Mouse (Mus musculus) cerebellum, adult 11 months (tissue): ENCODE data around the gene Zic1.

Experiments
- DNase-seq: peaks from one replicate; pipeline ENCODE4 v3.0.0; 2022

Zic1 gene

DNA sequence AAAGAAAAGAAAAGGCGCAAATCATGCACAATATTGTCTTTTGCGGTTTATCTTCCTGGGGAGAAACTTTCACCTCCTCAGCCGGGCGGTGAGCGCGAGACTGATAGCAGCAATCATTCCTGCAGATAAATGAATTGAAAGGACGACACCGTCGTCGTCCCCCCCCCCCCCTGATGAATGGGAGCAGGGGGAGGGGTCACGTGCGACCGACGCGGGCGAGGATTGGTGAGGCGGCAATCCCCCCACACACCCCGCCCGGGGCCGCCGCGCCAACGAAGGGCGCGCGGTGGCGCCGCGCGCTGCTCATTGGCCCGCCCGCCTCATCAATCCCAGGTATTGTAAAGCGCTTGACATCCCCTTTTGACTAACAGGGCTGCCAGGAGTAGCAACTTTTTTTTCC is at the start of gene Zic1:
Gene Zic1, minus strand, starts transcription at position 147 of the 400 bp plus-strand sequence.
- DNase-seq: peak; percentile 96

DNA sequence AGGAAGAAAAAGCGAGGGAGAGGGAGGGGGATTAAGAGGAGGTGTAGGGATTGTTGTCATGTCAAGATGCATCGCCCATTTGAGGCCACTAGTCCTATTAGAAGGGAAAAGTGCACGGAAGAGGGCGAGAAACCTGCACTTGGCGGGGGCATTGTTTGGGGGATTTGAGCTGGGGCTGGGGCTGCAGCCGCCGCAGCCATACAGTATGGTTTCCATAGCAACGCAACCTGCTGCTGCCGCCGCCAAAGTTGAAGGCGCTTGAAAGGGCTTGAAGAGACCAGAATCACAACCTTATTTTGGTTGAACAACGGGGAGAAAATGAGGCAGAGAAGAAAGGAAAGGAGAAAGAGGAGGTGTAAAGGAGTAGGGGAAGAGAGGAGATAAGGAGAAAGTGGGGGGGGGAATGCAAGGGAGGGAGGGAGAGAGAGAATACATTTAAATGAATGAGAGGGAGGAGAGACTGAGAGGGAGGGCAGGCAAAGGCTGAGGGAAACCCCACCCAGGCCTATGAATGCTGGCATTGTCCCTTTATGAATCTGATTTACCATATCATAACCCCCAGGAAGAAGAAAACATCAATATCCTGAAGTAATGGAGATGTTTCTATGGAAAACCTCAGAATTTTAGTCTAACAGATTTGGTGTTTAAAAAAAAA is 48.5 kb upstream of the Zic1 start:
- no peak for DNase-seq

DNA sequence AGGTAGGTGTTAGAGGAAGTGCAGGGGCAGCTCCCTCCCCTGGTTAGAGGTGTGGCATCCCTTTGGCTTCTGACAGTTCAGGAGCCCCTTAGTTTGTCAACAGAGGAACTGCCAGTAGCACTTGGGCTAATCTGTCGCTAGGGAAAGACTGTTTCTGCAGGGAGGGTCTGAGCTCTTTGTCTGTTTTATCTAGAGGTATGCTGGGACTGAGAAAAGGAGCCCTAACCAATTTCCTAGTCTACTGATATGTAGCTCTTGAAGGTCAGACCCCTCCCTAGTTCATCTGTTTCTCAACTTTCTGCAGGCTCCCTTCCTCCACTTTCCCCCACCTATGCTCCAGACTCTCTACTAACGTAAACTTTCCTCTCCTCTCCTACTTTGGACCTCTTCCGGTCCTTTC is 44.2 kb upstream of the Zic1 start:
- DNase-seq: no peak

DNA sequence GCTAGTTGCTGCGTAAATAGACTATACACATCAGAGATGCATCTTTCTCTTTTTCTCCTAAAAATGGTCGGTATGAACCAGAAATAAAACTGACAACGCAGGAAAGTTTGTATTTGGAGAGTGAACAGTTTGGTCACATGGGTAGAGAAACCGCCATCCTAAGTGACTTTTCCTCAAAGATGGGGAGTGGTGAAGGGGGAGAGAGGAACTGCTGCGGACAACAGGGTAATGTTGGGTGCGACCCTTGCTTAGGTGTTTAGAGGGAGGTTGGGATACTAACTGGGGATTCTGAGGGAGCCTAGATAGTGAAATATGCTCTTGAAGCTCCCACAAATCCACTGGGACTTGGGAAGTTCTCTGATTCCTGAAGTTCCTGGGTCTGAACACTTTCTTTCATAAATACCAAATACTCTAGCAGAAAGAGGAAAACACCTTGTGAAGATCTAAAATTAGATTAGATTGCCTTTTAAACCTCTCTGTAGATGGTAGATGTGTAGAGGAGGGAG is 40.7 kb upstream of the Zic1 start:
- DNase-seq: no peak

DNA sequence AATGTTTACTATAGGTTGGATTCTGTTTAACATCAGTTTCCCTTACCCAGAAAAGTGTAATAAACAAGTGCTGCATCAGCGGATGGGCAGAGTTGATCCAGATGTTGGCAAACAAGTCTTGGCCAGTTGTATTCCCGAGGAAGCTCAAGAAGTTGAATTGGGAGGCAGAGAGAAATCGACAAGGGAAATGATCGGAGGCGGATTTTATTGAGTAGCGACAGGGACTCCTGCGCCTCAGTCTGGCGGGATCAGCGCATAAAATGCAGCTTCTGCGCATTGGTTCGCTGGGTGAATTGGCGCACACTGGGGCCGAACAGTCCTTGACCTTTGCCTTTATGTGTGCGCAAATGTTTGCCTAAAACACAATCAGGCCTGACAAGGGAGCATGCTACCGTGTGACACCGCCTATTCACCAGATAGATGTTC is 40.2 kb upstream of the Zic1 start:
- peak; percentile 51 for DNase-seq

DNA sequence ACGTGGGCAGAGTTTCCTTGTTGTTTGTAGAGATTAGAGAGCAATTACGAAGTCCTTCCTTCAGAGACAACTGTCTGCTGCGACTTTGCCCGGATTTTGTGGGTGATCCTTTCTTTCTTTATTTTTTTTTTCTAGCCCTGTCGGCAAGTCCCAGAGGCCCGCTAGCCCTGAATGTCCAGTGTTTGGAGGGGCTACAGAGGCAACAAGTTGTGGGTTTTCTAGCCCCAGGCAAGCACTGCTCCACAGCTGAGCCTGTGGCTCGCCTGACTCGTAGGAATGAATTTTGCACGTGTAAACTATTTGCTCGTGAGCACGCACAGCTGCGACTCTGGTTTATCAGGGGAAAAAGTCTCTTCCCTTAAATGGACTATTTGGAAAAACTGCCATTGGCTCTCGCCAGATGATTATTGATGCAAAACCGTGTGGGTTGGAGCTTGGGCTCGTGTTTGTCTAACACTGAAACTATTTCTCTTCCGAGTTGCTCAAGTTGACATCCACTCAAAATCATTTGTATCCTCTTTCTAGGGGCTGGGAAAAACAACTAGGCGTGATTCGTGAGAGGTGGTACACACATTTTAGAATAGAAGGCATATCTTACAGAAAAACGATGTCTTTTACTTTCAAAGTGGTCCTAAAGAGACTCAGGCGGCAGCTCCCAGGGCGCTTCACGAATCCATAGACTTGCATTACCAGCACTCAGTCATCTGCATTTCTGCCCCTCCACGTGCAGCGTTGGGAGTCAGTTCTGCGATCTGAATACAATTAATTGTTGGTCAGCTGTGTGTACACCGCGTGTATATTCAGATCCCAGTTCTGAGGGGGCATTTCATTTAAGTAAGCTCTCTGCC is 39.5 kb upstream of the Zic1 start:
- no peak for DNase-seq

DNA sequence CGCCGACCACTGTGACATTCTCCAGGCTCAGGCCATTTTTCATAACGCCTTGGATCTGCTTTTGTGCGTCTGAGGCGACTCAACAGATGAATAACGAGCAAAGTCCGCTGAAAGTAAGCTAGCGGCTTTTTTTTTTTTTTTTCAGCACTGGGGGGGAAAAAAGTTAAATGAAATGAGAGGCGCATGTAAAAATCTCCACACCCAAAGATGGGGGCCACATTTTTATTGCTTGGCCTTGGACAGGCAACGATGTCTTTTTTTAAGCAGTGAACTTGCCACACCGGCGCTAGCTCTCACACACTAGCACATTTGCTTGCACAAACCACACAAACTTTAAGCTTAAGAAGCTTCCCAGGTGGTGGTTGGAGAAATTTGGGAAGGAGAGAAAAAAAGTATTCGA is 38.6 kb upstream of the Zic1 start:
- DNase-seq: no peak

DNA sequence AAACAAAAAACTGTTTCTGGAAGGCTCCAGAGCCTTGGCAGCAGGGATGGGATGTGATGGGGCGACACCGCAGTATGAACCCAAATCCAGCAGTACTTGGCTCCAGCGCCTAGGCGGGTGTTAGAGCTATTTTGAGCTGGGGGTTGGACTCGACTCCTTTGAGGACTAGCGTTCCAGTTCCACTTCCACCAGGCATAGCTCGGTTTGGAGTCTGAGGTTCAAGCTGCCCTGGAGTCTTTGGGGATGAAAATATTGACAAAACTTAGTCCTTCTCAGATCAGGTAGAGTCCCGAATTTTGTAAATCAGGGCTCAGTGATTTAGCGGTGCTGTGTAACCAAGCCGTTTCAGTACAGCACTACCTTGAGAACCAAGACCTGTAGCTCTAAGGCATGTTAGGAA is 35.9 kb upstream of the Zic1 start:
- no peak for DNase-seq

DNA sequence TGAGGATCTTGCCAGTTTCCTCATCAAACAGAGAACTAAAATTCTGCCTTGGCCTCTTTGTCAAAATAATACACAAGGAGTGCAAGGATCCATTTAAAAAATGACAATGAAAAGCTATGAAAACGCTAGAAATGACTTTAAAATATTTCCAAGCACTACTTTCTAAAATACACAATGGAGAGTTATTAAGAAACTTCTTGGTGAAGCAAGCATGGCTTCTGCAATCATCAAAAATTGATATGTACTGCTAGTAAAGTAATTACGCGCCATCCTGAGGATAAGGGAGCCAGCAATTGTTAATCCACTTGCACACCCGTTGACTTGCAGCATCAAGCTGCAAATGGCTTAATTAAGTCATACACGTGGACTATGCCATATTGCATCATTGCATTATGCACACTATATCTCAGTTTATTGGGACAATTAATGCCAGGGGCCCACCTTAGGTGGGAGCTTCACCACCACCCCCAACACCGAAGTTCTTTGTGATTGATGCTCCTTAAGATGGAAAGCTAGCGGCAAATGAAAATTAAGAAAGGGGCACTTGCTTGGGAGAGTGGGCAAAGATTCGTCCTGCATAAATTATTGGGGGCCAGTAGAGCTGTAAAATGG is 35.0 kb upstream of the Zic1 start:
- DNase-seq: no peak

DNA sequence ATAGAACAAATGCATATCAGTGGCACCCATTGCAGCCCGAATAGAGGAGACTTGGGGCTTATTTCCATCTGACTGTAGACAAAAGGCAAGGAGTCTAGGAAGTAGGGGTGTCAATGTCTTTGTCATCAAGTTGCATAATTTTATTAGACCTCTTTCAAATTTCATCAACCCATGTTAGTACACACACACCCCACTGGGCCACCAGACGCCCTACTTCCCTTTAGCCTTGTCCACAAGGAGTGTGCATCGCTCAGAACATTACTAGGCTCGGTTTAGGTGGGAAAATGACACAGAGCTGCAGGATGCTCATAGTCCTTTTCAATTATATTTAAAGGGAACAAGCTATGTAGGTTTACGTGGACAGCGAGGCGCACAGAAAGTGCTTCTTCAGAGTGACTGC is 34.4 kb upstream of the Zic1 start:
- DNase-seq: no peak

DNA sequence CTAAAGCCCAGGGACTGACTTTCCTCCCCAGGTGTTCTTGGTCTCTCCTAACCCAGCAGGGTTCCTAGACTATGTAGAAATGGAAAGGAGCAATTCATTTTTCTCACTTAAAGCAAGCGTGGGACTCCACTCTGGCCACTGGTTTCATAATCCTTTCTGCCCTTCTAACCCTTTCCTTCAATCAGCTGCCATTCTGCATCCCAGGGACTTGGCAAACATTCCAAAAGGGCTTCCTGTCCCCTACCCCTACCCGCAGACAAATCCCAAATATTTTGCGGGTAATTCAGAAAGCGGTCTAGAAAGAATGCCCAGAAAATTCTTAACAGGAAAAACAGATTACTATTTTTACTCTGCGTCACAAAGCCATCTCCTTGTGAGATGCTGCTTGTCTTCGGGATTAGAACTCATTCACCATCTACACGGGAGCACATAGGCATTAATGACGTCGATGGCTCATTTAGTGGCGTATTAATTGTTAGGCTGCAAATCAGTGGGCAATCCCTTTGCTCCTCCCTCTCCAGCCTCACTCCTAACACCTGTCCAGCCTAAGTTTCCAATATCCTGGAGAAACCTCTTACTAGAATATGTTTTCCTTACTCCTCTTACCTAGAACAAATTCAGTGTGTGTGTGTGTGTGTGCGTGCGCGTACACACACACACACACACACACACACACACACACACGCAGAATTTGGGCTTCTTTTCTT is 29.6 kb upstream of the Zic1 start:
- DNase-seq: no peak

DNA sequence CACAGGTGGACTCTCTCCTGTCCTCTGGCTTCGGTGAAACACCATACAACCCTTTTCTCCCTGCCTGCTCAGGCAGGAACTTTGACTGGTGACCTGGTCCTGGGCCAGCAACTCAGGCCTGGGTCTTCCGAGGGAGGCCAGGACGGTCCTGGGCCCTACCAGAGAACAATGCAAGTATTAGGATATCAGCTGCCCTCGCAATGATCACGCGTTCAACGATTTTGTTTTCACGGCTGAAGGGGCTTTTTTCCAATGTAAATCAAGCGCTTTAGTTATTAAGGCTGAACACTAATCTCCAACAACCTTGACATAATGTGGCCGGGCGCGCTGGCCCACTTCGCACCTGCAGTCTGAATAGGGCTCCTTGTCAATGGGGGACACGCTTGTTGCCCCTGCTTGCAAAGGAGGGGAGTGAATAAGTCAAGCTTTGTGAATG is 28.6 kb upstream of the Zic1 start:
- DNase-seq: no peak

DNA sequence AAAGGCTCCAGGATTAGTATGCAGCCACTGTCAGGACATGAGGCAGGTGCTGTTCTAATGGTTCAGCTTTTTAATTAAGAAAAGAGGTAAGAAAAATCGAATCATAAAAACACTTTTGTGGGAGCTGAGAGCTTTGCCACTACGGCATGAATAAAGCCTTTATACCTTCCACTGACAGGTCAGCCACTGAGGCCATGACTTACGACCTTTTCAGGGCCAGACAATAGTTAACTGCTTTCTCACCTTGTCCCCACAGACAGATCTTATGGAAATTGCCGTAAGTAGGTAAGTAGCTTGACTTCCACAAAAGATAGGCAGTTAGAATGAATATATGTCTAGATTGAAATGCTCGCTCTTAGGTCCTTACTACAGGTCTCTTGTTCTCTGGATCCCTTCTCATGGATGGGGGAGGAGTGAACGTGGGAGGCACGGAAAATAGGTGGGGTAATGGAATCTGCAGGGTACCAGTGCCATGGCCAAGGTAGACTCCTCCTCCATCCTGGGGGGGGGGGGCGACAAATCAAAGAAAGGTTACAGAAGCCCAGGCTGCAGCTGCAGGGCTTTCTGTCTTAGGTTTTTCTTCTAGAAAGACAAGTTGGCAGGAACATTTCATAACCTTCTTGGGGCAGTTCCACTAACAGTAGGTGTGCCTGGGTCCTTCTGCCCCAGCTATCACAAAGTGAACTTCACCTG is 27.9 kb upstream of the Zic1 start:
- no peak for DNase-seq

DNA sequence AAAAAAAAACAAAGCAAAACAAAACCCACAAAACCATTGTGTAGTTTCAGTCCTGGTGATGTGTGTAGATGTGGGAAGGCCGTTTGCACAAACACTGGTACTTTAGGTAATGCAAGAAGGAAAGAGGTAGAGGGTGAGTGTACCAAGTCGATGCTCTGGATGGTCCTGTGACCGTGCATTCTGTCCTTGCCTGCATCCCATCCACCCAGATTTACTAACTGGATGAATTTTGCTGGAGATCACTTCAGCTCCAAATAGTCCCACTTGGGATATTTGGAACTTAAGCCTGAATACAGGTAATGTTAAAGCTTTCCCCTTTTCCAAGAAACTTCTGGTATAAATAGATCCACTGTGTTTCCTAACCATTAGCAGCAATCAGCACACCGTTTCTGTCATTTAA is 22.6 kb upstream of the Zic1 start:
- no peak for DNase-seq

DNA sequence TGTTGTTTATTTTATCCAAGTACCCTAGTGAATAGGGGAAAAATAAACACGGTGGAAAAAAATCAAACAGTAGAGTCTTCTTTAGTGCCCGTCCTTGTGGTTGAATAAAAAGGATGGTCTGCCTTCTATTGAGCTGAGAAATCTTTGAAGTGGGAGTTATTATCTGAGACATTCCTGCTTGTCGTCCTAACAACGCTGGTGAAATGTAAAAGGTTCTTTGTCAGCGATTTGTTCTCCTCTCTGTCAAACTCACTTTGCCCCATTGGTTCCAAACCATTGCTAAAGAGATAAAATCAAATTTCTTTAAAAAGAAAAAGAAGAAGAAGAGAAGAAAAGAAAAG is 22.1 kb upstream of the Zic1 start:
- no peak for DNase-seq

DNA sequence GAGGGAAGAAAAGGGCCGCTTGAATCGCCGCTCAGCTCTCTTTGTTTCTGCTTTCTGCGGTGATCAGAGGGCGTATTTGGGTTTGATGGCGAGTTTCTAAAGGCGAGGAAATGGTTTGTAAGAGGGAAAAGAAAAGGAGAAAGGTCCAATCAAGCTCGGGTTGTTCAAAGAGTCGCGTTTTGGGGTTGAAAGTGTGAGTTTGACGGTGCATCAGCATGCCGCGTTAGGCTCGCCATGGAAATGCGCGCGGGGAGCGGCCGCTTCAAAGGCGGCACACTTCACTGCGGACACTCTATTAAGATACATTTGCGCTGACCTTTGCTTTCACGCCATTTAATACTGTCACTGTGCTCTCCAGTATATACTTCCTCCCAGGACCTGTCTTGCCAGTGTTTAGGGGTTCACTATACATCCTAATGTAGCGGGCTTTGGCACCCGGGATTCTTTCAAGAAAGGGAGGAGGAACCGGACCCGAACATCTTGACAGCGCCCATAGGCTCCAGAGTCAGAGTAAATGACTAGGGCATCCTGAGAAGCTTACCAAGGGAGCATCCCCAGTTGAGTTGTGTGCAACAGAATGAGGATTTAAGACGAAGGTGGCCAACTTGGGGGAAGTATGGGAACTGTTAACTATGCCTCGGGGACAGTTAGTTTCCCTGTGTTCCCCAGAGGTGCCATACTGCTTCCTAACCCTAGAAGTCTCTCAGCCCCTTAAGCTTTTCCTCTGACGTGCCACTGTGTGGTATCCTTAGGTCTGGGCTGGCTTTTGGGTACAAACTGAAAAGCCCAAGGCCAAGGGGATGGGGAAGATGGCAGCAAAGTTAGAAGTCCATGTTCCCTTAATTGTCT is 21.5 kb upstream of the Zic1 start:
- peak; percentile 35 for DNase-seq

DNA sequence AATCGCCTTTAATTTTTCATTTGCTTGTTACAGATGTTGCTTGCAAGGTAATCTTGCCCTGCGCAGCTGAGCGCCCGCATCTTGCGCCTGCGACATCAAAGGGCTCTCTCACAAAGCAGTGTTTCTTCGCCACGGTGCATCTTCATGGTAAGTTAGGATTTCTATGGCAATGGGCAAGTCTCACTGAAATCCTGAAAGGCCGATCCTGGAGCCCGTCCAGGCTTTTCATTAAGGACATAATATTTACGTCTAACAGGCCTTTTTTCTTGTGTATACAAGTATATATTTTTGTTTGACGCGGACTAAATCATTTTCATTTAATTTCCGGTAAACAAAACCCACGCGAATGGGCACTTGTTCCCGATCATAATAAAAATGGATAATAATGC is 20.9 kb upstream of the Zic1 start:
- DNase-seq: peak; percentile 29

DNA sequence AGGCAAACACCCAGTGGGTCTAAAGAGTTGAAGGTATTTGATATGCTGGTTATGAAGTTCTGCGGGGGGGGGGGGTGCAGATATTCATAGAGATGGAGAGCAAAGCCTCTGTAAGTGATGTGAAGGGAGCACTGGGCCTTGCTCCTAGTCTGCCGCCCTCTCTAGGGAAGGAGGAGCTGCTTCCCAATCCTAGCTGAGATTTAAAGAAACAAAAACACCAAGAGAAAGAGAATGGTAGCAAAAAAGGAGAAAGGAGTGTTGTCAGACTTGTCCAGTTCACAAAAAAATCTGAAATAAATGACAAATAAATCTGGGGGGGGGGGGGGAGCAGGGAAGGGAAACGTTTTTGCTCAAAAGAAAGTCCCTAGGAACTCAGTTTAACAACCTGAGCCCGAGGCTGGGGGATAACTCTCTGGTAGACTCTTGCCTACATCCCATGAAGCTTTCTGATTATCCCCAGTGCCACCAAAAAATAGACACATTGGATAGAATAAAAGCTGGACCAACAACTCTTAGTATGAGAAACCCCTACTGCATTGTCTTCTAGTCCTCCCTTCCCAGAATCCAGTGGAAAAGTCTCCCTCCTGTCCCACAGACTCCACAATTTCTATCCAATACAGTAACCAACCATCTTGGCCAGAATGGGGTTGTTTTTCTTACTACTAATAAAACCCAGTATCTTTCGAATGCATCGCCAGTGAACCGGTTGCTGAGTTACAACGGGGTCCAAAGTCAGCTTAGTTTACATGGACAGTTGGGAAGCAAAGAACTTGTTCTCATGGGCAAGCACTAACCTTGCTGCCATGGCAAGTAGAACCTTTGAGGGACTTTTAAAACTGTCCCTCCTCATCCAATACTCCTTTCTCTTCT is 20.2 kb upstream of the Zic1 start:
- no peak for DNase-seq

DNA sequence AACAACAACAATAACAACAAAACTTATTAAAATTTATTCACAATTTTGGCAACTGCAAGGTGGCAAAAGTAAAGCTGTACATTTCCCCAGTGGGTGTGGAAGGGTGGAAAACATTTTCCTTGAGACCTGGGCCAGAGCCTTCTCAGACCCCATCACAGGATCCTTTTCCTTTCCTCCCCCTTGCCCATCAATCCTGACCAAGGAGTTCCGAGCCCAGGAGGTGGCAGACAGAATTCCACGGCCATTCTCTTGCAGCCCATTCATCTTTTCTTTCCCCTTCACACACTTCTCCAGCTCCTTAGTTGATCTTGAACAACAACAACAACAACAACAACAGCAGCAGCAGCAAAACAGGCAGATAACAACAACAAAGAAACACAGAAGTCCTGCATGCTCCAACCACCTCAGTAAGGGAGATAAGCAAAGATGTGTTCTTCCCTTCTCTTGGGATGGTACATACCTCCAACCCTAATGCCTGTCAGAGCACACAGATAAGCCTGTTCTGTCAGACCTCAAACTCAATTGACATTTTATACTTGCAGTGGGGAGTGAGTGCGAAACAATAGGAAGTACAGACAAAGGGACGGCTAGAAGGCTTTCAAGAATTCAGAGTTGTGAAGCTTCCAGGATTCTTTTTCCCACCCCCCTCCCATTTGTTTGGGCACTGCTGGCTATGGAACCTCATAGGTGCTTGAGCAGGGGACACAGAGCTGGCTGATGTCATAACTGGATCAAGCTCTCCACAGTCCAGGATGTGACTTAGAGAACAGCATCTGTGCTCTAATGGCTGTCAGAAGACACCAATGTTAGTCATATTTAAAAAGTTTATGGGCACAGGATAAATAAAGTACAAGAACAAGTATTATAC is 19.3 kb upstream of the Zic1 start:
- DNase-seq: no peak

DNA sequence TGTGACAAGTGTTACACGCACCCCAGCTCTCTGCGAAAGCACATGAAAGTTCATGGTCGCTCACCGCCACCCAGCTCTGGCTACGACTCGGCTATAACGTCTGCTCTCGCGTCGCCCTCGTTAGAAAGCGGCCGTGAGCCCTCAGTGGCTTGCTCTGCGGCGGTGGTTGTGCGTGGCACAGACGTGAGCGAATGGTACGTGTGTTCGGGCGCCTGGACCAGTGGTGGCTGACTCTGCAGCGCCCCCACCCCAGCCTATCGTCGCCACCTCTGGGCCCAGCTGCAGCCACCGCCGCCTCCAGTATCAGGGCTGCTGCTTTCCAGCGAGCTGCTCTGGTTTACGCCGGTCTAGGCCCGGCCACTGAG is 18.5 kb upstream of the Zic1 start:
- DNase-seq: peak; percentile 46
